Mouse (Mus musculus) forebrain, embryonic 13.5 days (tissue): ENCODE results near the gene Fam178b. TPM values are rescaled to one million over a fixed set of nuclear protein-coding genes. Genes with fewer than 3 reads are reported as not detected.

Source experiments
- ATAC-seq: fragments of 200-750 bp; cut with Nextera tagmentation; 2 replicates; pipeline ENCODE4 v1.8.0; 2017
- H3K27ac ChIP-seq: fragments of 300-500 bp; sonication (generic); 2 replicates; pipeline ENCODE4 v1.5.1; 2015; ENCODE audit warnings: inconsistent platforms, mild to moderate bottlenecking, moderate library complexity
- H3K27me3 ChIP-seq: fragments of 300-500 bp; sonication (generic); 2 replicates; pipeline ENCODE4 v1.6.1; 2015; ENCODE audit warnings: mild to moderate bottlenecking, inconsistent platforms
- H3K36me3 ChIP-seq: fragments of 300-500 bp; sonication (generic); 2 replicates; pipeline ENCODE4 v1.6.1; 2015; ENCODE audit warnings: mild to moderate bottlenecking, inconsistent platforms; ENCODE audit not compliant: poor library complexity, severe bottlenecking
- H3K4me1 ChIP-seq: fragments of 300-500 bp; sonication (generic); 2 replicates; pipeline ENCODE4 v1.6.1; 2015; ENCODE audit warnings: inconsistent platforms
- H3K4me2 ChIP-seq: fragments of 300-500 bp; sonication (generic); 2 replicates; pipeline ENCODE4 v1.6.1; 2015; ENCODE audit warnings: inconsistent platforms, mild to moderate bottlenecking, moderate library complexity
- H3K4me3 ChIP-seq: fragments of 300-500 bp; sonication (generic); 2 replicates; pipeline ENCODE4 v1.5.1; 2015; ENCODE audit warnings: mild to moderate bottlenecking, inconsistent platforms
- H3K9ac ChIP-seq: fragments of 300-500 bp; sonication (generic); 2 replicates; pipeline ENCODE4 v1.6.1; 2015; ENCODE audit warnings: mild to moderate bottlenecking, inconsistent platforms
- H3K9me3 ChIP-seq: fragments of 300-500 bp; sonication (generic); replicated peaks from 2 replicates; pipeline ENCODE4 v1.6.1; 2016; ENCODE audit warnings: inconsistent platforms
- WGBS: fragments of 180-500 bp; shearing (Covaris S2); methylation state at CpG from one replicate; pipeline ENCODE4 v1.1.7; 2015; 5-methylcytosine and 5-hydroxymethylcytosine counted together
- polyA plus RNA-seq: library from polyadenylated mRNA; unstranded; fragments of >200 nt; fragmentation: Nextera tagmentation; extraction: Ambion mirVana; gene quantifications from 2 replicates; pipeline ENCODE4 v1.2.1, GENCODE M21; 2015

Gene Fam178b
- polyA plus RNA-seq, 1 experiment from 2014 or later = 0.34 TPM

DNA sequence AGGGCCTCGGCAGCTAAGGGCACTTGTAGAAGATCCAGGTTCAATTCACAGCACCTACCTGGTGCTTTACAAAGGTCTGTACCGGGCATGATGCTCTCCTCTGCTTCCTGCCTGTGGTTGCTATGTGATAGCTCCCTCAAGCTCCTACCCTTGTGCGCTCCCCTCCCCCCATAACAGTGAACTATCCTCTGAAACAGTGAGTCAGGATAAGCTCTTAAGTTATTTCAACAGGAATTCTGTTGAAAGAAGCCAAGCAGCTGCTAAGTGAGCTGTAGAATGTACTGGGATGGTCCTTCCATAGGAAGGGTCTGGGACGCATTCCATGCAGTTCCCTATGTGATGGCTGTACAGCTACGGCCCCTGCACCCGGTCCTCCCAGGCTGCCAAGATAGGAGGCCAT lies 149.4 kb downstream of the Fam178b start:
- H3K9me3 ChIP-seq = no peaks in the 10 kb centered on the region
- H3K4me2 ChIP-seq = no peak overlapping the region
- H3K27ac ChIP-seq = no peak overlapping the region
- 86% methylated on average over 6 of the region's 6 CpGs for WGBS
- H3K4me1 ChIP-seq = peaks cover 24% of the 10 kb centered on the region
- H3K9ac ChIP-seq = no peak overlapping the region
- peaks cover 10% of the 10 kb centered on the region; the same call in 1 of the 2 replicates for H3K36me3 ChIP-seq
- no peak overlapping the region for H3K4me3 ChIP-seq
- ATAC-seq = no peak
- no peaks in the 10 kb centered on the region for H3K27me3 ChIP-seq

DNA sequence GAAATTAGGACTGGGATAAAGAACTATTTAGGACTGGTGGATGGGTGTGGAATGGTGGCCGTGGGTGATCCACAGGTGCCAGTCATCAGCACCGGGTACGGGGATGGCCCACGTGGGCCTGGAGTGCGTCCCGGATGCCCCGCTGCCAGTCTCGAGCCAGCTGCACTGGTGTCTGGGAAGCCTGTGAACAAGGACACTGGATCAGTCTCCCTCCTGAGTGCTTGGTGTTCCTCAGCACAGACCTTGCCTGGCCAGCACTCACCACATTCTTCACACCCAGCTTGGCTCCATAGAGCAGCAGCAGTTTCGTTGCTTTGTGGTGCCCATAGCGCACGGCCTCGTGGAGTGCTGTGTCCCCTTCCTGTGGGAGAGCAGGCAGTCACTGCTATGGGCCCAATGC lies 151.5 kb downstream of the Fam178b start:
- H3K4me2 ChIP-seq = no peak overlapping the region
- peaks cover 16% of the 10 kb centered on the region; the same call in 1 of the 2 replicates for H3K36me3 ChIP-seq
- H3K4me1 ChIP-seq = peaks cover 37% of the 10 kb centered on the region
- ATAC-seq = no peak
- no peak overlapping the region for H3K9ac ChIP-seq
- no peaks in the 10 kb centered on the region for H3K27me3 ChIP-seq
- no peak overlapping the region for H3K4me3 ChIP-seq
- H3K27ac ChIP-seq = no peak overlapping the region
- no peaks in the 10 kb centered on the region for H3K9me3 ChIP-seq
- WGBS = 92% methylated on average over 12 of the region's 12 CpGs

DNA sequence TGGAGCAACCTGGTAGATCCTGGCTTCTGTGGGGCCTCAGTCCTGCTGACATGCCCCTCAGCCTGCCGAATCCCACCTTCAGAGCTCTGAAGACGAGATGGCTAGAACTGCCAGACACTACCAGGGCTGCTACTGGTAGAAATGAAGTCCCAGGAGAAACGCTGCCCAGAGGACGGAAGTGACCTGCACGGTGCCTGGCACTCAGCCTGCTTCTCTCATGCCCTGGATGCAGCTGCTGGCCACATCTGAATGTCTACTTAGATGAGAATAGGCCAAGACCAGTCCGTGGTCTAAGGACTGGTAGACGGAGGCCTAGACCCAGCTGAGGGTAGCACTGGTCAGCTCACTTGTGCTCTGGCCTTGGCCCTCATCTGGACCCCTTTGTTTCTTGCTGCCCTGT lies 152.0 kb downstream of the Fam178b start:
- H3K36me3 ChIP-seq = peaks cover 21% of the 10 kb centered on the region
- H3K4me2 ChIP-seq = no peak overlapping the region
- ATAC-seq = no peak
- H3K27ac ChIP-seq = peak overlapping the region; percentile 33; the same call in 1 of the 2 replicates
- H3K27me3 ChIP-seq = no peaks in the 10 kb centered on the region
- 94% methylated on average over 7 of the region's 7 CpGs for WGBS
- H3K4me3 ChIP-seq = no peak overlapping the region
- peaks cover 37% of the 10 kb centered on the region for H3K4me1 ChIP-seq
- no peak overlapping the region for H3K9ac ChIP-seq
- no peaks in the 10 kb centered on the region for H3K9me3 ChIP-seq

DNA sequence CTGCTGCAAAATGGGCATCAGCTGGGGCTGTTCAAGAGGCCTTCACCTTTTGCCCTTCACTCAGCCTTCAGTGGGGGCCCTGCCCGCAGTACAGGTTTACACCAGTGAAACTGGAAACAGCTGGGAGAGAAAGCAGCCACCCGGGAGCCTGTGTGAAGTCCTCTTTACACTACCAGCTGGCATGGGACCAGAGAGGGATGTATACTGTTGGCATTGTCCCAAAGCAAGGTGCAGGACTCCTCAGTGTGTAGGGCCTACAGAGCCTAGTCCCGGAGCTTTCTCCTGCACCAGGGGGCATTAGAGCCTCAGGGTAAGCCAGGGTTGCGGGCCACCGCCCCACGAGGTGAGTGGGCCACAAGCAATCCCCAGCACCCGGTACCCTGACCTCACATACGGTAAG lies 152.5 kb downstream of the Fam178b start:
- Histone ChIP-seq H3K27ac (peak overlapping the region; percentile 33; the same call in 1 of the 2 replicates), H3K4me2 (no peak overlapping the region), H3K9ac (no peak overlapping the region; the same call in 1 of the 2 replicates), H3K36me3 (peaks cover 25% of the 10 kb centered on the region), H3K27me3 (no peaks in the 10 kb centered on the region), H3K9me3 (no peaks in the 10 kb centered on the region), H3K4me1 (peaks cover 37% of the 10 kb centered on the region), H3K4me3 (no peak overlapping the region)
- peak; percentile 16; the same call in 1 of the 2 replicates for ATAC-seq
- WGBS = 78% methylated on average over 8 of the region's 8 CpGs

DNA sequence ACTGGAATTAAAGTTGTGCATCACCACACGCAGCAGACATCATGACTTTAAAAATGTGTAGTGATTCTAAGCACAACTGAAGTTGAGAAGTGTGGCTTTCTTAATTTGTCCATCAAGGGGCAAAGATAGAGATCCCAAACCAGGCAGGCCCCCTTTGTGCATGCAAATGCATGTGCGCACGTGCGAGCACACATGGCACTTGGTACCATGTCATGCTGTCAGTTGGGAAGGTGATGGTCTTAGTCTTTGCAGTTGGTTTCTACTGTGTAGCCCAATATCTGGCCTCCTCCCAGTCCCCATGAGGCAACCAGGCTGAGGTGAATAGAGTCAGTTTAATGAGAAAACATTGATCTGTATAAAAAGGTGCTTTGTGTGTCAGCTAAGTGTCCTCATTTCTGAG lies 153.1 kb downstream of the Fam178b start:
- Histone ChIP-seq H3K9ac (no peak overlapping the region), H3K27me3 (no peaks in the 10 kb centered on the region), H3K4me1 (peaks cover 37% of the 10 kb centered on the region), H3K4me3 (no peak overlapping the region), H3K36me3 (peaks cover 31% of the 10 kb centered on the region), H3K4me2 (no peak overlapping the region), H3K27ac (peak overlapping the region; percentile 33; the same call in 1 of the 2 replicates), H3K9me3 (no peaks in the 10 kb centered on the region)
- ATAC-seq = no peak
- 96% methylated on average over 4 of the region's 4 CpGs for WGBS

DNA sequence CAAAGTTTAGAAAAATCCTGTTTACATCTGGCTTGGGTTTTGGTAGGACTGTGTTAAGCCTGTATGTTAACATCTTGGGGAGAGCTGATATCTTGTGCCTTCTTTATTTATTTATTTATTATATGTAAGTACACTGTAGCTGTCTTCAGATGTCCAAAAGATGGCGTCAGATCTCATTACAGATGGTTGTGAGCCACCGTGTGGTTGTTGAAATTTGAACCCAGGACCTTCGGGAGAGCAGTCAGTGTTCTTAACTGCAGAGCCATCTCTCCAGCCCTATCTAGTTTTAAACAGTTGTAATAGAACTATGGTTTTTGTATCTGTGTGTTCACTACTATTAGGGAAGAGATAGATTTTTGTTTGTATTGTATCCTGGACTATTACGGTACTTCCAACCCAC lies 153.7 kb downstream of the Fam178b start:
- 94% methylated on average over 4 of the region's 4 CpGs for WGBS
- no peak overlapping the region for H3K27ac ChIP-seq
- ATAC-seq = no peak
- no peaks in the 10 kb centered on the region for H3K27me3 ChIP-seq
- H3K9ac ChIP-seq = no peak overlapping the region
- peaks cover 38% of the 10 kb centered on the region for H3K36me3 ChIP-seq
- no peak overlapping the region for H3K4me2 ChIP-seq
- peaks cover 37% of the 10 kb centered on the region for H3K4me1 ChIP-seq
- no peaks in the 10 kb centered on the region for H3K9me3 ChIP-seq
- H3K4me3 ChIP-seq = no peak overlapping the region

DNA sequence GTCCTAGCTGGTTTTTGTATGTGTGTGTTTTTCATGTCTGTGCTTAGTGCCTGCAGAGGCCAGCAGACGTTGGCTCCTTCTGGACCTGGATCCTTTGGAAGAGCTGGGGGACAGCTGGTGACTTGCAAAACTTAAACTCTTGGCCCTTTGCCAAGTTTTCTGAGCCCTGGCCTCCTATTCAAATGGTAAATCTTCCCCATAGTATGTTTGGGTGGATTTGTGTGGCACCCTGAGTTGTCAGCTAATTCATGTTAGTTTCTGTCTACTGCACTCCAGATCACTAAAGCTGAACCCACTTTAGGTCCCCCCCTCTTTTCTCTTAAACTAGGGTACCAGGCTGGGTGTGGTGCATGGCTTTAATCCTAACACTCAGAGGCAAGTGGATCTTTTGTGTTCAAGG lies 154.6 kb downstream of the Fam178b start:
- ATAC-seq = peak; percentile 73
- peaks cover 47% of the 10 kb centered on the region for H3K36me3 ChIP-seq
- 3% methylated on average over 1 of the region's 1 CpGs for WGBS

DNA sequence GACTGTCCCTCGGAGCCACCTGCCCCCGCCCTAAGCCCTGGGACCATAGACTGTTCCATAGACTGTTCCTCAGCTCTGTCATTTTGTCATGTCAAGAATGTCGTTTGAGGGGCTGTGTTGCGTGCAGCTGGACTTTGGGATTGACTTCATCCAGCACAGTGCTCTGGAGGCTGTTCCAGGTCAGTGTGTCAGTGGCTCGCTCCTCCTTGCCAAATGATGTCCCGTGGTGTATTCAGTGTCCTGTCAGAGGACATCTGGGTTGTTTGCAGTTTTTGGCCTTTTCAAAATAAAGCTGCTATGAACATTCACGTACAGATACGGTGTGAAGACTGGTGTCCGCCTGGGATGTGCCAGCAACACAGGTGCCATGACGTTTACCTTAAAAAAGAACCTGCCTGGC lies 156.1 kb downstream of the Fam178b start:
- Histone ChIP-seq H3K27me3 (no peaks in the 10 kb centered on the region), H3K36me3 (peaks cover 60% of the 10 kb centered on the region), H3K4me2 (no peak overlapping the region), H3K4me3 (no peak overlapping the region), H3K4me1 (peaks cover 53% of the 10 kb centered on the region), H3K9me3 (no peaks in the 10 kb centered on the region), H3K9ac (no peak overlapping the region), H3K27ac (peak overlapping the region; percentile 19; the same call in 1 of the 2 replicates)
- ATAC-seq = no peak
- WGBS = 91% methylated on average over 10 of the region's 10 CpGs

More for the DNA sequence above, 154.6 kb downstream of the Fam178b start:
- H3K27ac ChIP-seq = peak overlapping the region; percentile 87
- H3K27me3 ChIP-seq = no peaks in the 10 kb centered on the region
- H3K9me3 ChIP-seq = no peaks in the 10 kb centered on the region
- no peak overlapping the region for H3K9ac ChIP-seq
- H3K4me1 ChIP-seq = peaks cover 44% of the 10 kb centered on the region
- H3K4me3 ChIP-seq = no peak overlapping the region
- H3K4me2 ChIP-seq = no peak overlapping the region

DNA sequence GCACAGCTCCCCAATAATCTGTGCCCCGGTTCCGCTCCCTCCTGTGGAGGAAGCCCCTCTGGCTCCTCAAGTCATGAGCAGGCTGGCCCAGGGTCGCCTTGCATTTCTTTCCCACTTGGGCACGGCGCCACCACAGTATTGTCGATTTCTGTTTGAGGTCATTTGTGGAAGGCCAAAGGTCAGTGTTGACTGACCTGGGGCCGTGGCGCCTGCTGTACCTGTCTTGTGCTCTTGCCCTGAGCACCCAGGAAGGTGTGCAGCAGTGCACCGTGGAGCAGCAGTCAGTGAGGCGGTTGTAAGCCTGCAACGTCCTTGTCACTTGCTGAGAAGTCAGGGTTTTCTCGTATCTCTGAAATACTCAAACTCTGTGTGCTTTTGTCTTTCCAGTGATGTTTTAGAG lies 157.2 kb downstream of the Fam178b start:
- H3K9ac ChIP-seq = no peak overlapping the region
- no peak for ATAC-seq
- H3K36me3 ChIP-seq = peaks cover 64% of the 10 kb centered on the region
- WGBS = 93% methylated on average over 12 of the region's 12 CpGs
- H3K4me1 ChIP-seq = peaks cover 50% of the 10 kb centered on the region
- no peaks in the 10 kb centered on the region for H3K9me3 ChIP-seq
- no peak overlapping the region for H3K27ac ChIP-seq
- H3K4me3 ChIP-seq = no peak overlapping the region
- H3K27me3 ChIP-seq = no peaks in the 10 kb centered on the region
- no peak overlapping the region for H3K4me2 ChIP-seq

DNA sequence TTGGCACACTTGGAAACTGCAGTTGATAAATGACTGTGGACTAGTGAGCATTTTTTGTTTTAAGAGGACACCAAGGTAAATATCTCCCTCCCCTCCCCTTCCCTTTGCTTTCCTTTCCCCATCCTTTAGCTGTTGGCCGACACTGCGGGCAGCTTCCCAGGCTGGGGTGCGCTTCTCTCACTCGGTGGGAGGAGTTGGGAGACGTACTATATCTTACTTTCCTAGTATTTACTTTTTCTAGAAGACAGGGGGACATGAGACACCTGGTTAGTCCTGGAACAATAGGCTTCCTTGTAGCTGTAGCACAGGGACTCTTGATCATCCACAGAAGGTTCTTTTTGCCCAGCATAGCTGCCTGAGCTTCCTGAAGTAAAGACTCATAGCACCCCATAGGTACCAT lies 158.9 kb downstream of the Fam178b start:
- no peak overlapping the region for H3K4me2 ChIP-seq
- ATAC-seq = no peak
- no peak overlapping the region for H3K4me3 ChIP-seq
- no peaks in the 10 kb centered on the region for H3K9me3 ChIP-seq
- peak overlapping the region; percentile 83 for H3K27ac ChIP-seq
- H3K4me1 ChIP-seq = peaks cover 39% of the 10 kb centered on the region
- no peaks in the 10 kb centered on the region for H3K27me3 ChIP-seq
- H3K9ac ChIP-seq = no peak overlapping the region
- WGBS = 85% methylated on average over 5 of the region's 5 CpGs
- peaks cover 81% of the 10 kb centered on the region for H3K36me3 ChIP-seq

DNA sequence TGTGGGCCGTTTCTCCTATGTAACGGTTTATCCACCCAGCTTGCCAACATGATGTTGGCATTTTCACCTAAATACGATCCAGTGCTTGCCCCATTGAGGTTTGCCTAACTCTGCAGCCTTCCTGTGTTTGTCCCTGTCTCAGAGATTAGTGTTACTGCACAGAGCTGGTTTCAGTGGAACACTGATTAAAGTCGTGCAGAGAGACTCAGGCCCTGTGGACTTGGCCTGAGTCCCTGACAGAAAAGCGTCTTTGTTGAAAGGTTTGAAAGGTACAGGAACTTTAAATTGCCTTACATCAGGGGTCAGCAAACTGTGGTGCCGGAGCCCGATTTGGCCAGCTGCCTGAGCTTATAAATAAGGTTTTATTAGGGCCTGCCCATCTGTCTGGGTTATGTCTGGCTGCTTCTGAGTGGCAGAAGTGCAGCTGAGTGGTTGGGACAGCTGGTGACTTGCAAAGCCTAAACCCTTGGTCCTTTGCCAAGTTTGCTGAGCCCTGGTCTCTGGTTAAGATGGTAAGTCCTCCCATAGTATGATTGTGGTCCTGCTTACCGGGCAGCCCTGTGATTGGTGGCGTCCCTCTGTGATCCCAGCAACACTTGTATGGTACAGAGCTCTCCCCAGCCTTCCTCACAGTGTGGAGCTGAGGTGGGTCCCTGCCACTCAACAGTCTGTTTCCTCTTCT lies 159.5 kb downstream of the Fam178b start:
- H3K4me2 ChIP-seq = no peak overlapping the region
- 47% methylated on average over 9 of the region's 9 CpGs for WGBS
- ATAC-seq = peak; percentile 48
- peaks cover 34% of the 10 kb centered on the region for H3K4me1 ChIP-seq
- no peaks in the 10 kb centered on the region for H3K9me3 ChIP-seq
- no peak overlapping the region for H3K4me3 ChIP-seq
- no peaks in the 10 kb centered on the region for H3K27me3 ChIP-seq
- no peak overlapping the region for H3K9ac ChIP-seq
- H3K36me3 ChIP-seq = peaks cover 87% of the 10 kb centered on the region
- peak overlapping the region; percentile 83 for H3K27ac ChIP-seq

DNA sequence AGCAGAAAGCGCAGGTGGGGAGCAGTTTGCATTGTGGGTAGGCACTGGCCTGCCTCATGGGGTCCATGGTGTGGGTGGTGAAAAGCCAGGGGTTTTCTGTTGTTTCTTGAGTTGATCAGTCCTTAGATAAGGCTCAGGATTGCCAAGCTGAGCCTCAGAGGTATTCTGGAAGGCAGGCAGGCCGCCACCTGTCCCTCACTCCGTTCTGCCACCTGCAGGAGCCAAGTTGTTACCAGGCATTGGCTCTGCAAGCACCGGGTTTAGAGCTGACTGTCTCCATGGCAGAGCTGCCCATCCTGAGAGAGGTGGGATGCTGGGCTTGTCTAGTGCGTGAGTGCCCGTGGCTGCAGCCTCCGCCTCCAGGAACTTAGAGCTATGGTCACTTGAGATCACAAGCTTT lies 160.8 kb downstream of the Fam178b start:
- H3K4me3 ChIP-seq = no peak overlapping the region
- H3K27ac ChIP-seq = no peak overlapping the region
- H3K4me2 ChIP-seq = no peak overlapping the region
- H3K9me3 ChIP-seq = no peaks in the 10 kb centered on the region
- peaks cover 99% of the 10 kb centered on the region for H3K36me3 ChIP-seq
- H3K9ac ChIP-seq = no peak overlapping the region
- H3K4me1 ChIP-seq = peaks cover 28% of the 10 kb centered on the region
- no peak for ATAC-seq
- 95% methylated on average over 7 of the region's 7 CpGs for WGBS
- H3K27me3 ChIP-seq = no peaks in the 10 kb centered on the region

DNA sequence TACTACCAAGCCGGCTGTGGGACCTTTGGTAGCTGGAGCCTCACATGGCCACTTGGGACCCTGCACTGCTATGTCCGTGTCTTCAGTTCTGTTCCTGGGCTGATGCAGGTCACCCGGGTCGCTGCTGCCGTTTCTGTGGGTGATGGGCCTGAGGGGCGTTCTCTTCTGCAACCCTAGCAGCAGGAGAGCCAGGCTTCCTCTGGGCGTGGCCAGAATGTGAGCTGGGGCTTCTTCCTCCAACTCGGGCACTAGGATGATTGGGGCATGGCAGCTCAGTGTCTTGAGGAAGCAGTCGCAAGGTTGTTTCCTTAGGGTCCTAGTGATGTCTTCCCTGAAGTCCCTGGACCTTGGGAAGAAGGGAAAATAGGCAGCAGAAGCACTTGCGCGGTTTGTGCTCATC lies 163.4 kb downstream of the Fam178b start:
- peaks cover 41% of the 10 kb centered on the region for H3K4me1 ChIP-seq
- H3K4me2 ChIP-seq = no peak overlapping the region
- H3K9ac ChIP-seq = no peak overlapping the region
- H3K27me3 ChIP-seq = no peaks in the 10 kb centered on the region
- no peak overlapping the region for H3K27ac ChIP-seq
- peaks cover 84% of the 10 kb centered on the region for H3K36me3 ChIP-seq
- no peaks in the 10 kb centered on the region for H3K9me3 ChIP-seq
- ATAC-seq = no peak
- no peak overlapping the region for H3K4me3 ChIP-seq
- WGBS = 92% methylated on average over 11 of the region's 11 CpGs
